Mouse (Mus musculus) large intestine, adult 2 months (tissue): Measurements from ENCODE around the gene Olfr902. TPM values are rescaled to one million over a fixed set of nuclear protein-coding genes. Genes with fewer than 3 reads are reported as not detected.
"Not testable (repeated sequence)": the region's sequence is repeated elsewhere in the genome, so short reads cannot be mapped to it uniquely, and the experiment has no call there.

Experiments
- DNase-seq: peaks from one replicate; pipeline ENCODE4 v3.0.0-alpha.2; 2012; ENCODE audit warnings: low read depth, low spot score
- WGBS: fragments of 180-500 bp; shearing (Covaris S2); methylation state at CpG from one replicate; pipeline ENCODE4 v1.1.7; 2018; 5-methylcytosine and 5-hydroxymethylcytosine counted together
- polyA plus RNA-seq: library from polyadenylated mRNA; depleted of rRNA; stranded (reverse); fragments of >200 nt; gene quantifications from 2 replicates; pipeline ENCODE4 v1.2.3, GENCODE M21; 2012; rRNA removed

Olfr902 gene
- not detected in 2 replicates for polyA plus RNA-seq

DNA sequence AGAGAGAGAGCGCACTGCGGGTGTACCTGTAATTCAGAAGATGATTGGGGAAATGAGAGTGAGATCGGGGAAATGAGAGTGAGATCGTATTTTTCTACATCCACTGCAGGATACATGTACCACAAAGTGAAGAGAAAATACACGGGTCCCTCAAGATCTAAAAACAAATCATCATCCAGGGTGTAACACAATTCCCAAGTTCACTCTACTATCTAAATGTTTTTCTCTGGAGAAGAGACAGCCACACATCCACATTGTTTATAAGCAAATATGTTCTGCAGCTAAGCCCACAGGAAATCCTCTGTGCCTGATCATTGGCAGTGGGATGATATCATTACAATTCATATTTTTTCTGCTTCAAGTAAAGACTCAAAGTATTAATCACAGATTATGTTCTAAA lies at the start of gene Olfr902:
Gene Olfr902, plus strand, starts transcription at position 301 of the 400 bp plus-strand sequence.
- 89% methylated on average over 5 of the region's 5 CpGs for WGBS
- DNase-seq = no peak

DNA sequence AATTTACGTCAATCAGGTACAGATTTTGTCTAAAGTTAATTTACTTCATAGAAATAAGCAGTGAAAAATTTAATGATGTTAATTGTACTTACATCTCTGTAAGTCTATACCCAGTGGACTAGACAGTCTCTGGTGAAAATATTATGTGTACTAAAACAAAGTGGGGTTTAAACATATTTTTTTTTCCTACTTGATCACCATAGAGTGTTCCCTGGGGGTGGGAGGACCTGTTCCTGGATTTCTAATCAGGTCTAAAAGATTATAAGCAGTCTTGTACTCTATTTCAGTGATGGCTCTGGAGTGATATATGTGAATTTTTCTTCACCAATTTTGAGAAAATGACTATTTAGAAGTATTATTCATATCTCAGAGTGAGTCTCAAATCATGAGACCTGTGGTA lies 46.1 kb upstream of the Olfr902 start, which contains the start of gene Olfr147:
Gene Olfr147, plus strand, starts transcription at position 301 of the 400 bp plus-strand sequence.
- WGBS = 83% methylated on average over 1 of the region's 1 CpGs

DNA sequence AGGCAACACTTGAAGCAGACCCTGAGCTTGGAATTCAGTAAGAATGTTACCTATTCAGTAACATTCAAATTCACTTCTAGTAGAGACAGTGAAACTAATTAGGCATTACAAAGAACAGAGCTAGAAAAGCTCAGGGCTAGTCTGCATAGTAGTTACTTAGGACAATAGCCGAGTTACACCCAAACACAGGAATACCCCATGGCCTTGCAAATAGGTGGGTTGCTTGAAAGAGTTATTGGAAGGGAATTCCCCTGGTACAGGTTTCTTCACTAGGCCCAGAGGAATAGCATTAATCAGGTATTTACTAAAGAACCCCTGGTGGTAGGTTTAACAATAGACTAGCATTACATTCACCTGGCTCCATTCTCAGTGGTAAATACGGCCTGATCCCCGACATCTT lies 40.0 kb upstream of the Olfr902 start:
- not testable (repeated sequence) for DNase-seq
- 90% methylated on average over 3 of the region's 3 CpGs for WGBS

More for the DNA sequence above, 46.1 kb upstream of the Olfr902 start, which contains the start of gene Olfr147:
- no peak for DNase-seq

DNA sequence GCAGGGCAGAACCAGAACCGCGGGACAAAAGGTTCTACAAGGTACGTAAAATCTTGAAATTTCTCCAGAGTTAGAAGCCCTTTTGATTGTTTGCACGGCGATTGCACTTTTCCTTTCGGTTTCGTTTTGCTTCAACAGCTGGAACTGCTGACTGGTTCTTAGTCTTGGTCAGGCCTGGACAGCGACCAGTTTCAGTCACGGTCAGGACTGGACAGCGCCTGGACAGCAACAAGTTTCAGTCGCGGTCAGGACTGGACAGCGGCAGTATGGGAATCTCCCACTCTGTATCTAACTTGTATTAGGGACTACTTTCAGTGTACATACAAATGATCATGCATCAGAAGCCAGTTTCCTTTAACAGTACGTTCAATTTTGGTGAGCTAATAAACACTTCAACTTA lies 34.0 kb upstream of the Olfr902 start:
- not testable (repeated sequence) for DNase-seq
- WGBS = 91% methylated on average over 14 of the region's 14 CpGs

DNA sequence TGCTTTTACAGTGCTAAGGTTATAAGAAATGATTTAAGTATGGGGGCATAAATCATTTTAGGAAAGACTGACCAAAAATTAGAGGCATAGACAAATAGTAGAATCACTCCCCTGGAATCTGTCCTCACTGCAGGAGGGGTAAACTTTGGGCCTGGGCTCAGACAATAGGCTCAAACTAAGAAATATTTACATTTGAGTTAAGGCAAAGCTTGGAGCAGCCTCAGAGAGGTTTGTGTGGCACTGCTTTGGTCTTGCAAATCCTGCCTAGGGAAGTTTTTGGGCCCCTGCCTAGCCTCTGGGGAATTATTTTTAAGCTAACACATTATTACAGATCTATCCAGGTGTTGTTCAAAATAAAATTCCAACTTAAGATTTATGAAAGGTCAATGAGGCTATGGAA lies 23.7 kb upstream of the Olfr902 start:
- DNase-seq = no peak

DNA sequence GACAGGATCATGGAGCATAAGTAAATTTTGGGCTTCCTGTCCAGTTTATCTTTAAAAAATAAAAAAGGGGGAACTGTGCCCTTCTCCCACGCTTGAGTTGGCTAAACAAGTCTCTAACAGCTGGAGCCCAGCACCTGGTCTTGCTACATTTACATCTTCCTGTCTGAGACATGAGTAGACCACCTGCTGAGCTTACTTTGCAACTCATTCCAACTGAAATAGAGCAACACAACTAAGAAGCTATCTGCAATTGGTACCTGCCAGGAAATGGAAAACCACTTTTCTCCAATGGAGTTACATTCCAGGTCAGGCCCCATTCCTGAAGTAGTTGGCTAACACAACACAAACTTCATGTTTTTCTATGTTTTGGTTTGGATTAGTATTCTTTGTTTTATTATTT lies 20.4 kb upstream of the Olfr902 start:
- DNase-seq = no peak
- WGBS = 29% methylated on average over 1 of the region's 1 CpGs

DNA sequence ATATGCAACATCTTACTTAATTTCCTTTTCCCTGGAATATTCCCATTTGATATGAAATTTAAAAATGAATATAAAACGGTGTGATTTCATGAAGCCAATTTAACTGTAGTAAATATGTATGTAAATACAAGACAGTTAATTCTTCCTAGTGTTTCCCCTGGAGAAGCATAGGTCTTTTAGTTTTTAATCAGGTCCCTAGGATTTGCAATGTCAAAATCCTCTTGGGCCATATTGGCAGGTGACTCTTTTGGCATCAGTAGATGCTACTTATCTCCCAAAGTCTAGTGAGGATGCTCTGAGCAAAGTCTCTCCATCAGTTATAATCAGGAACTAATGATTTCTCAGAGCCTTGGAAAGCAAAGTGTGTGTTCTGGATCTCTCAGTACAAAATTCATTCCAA lies 18.3 kb upstream of the Olfr902 start, which contains the start of gene Olfr901:
Gene Olfr901, plus strand, starts transcription at position 301 of the 400 bp plus-strand sequence.
- 98% methylated on average over 1 of the region's 1 CpGs for WGBS
- no peak for DNase-seq

DNA sequence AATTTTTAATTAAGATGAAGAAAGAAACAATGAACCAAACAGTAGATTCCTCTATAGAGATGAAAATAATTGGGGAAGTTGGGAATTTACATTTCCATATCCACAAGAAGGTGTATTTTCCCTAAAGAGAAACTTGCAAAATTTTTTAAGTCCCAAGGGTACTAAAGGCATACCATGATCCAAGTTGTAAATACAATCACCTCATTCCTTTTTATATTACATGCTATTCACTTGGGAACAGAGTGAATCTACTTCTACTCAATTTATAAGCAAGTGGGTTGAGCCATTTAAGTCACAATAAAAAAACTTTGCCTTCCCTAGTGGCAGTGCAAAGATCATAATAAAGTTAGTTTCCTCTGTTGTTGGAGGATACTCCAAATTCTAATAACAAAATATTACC lies 15.4 kb downstream of the Olfr902 start, which contains the start of gene Olfr904:
Gene Olfr904, plus strand, starts transcription at position 301 of the 400 bp plus-strand sequence.
- DNase-seq = no peak

DNA sequence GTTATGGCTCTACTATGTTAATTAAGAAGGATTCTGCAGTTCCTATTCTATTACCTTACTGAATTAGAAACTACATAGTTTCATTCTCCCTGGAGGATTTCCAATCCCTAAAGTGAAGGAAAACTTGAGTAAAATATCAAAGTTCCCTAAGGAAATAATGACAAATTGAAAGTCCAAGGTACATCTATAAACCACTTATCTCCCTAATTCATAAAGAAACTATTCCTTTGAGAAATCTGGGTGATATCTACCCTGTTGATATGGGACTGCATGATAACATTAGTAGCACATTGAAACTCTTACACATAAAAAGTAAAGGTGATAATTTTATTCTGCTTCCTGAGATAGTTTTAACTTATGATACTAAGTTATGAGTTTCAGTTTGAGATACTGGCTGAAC lies 23.4 kb downstream of the Olfr902 start, which contains the start of gene Olfr905:
Gene Olfr905, plus strand, starts transcription at position 301 of the 400 bp plus-strand sequence.
- DNase-seq = no peak

DNA sequence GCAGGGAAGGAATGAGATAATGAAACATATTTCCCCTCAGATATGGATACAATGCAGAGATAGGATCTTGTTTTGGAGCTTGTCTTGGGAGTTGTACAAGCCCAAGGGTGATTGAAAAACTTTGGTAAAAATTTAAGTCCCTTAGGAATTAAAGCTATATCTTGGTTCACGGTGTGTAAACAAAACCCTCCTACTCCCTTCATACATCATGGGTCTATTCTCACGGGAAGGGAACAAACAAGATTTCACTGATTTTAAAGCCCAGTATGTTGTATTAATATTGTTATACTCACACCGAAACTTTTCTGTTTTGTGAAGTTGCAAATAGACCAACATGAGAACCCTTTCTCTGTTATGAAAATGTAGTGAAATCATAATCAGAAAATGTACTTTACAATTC lies 39.3 kb downstream of the Olfr902 start, which contains the start of gene Olfr906:
Gene Olfr906, plus strand, starts transcription at position 301 of the 400 bp plus-strand sequence.
- no peak for DNase-seq
- 76% methylated on average over 3 of the region's 3 CpGs for WGBS

DNA sequence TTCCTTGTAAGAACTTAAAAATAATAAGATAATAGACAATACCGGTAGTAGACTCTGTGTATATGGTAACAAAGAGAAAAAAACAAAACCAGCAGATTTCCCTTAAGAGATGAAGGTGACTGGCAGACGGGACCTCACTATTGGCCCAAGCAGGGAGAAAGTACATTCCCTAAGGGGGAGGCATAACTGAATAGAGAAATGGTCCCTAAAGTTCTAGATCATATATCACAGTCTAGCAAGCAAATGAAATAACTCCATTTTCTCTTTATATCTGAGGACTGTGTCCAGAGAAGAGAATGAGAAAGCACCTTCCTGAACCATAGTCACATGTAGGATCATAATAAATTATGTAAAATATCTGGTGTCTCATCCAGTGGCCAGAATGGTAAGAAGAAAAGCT lies 48.0 kb downstream of the Olfr902 start, which contains the start of gene Olfr907:
Gene Olfr907, plus strand, starts transcription at position 301 of the 400 bp plus-strand sequence.
- DNase-seq = no peak
- 77% methylated on average over 2 of the region's 2 CpGs for WGBS

Other genes with a start within 250 kb of the Olfr902 start
- gene Olfr893, start 239.3 kb upstream of the Olfr902 start, polyA plus RNA-seq = not detected in 2 replicates
- not detected in 2 replicates for gene Olfr894, start 229.6 kb upstream of the Olfr902 start, polyA plus RNA-seq
- gene Olfr143, start 194.9 kb upstream of the Olfr902 start, polyA plus RNA-seq = not detected in 2 replicates
- gene Olfr895, start 179.8 kb upstream of the Olfr902 start, polyA plus RNA-seq = not detected in 2 replicates
- gene Olfr896-ps1, start 156.5 kb upstream of the Olfr902 start, polyA plus RNA-seq = not detected in 2 replicates
- gene Olfr25, start 118.6 kb upstream of the Olfr902 start, polyA plus RNA-seq = not detected in 2 replicates
- not detected in 2 replicates for gene Olfr898, start 99.2 kb upstream of the Olfr902 start, polyA plus RNA-seq
- gene Olfr250, start 80.8 kb upstream of the Olfr902 start, polyA plus RNA-seq = not detected in 2 replicates
- not detected in 2 replicates for gene Olfr251, start 70.6 kb upstream of the Olfr902 start, polyA plus RNA-seq
- gene Olfr147, start 46.0 kb upstream of the Olfr902 start, polyA plus RNA-seq = not detected in 2 replicates
- not detected in 2 replicates for gene Olfr901, start 18.2 kb upstream of the Olfr902 start, polyA plus RNA-seq
- not detected in 2 replicates for gene Olfr904, start 15.5 kb downstream of the Olfr902 start, polyA plus RNA-seq
- not detected in 2 replicates for gene Olfr905, start 23.5 kb downstream of the Olfr902 start, polyA plus RNA-seq
- not detected in 2 replicates for gene Olfr906, start 39.4 kb downstream of the Olfr902 start, polyA plus RNA-seq
- gene Olfr907, start 48.1 kb downstream of the Olfr902 start, polyA plus RNA-seq = not detected in 2 replicates
- not detected in 2 replicates for gene Olfr911-ps1, start 73.9 kb downstream of the Olfr902 start, polyA plus RNA-seq
- gene Olfr910, start 90.2 kb downstream of the Olfr902 start, polyA plus RNA-seq = not detected in 2 replicates
- not detected in 2 replicates for gene Olfr912, start 132.5 kb downstream of the Olfr902 start, polyA plus RNA-seq
- gene Olfr913, start 145.1 kb downstream of the Olfr902 start, polyA plus RNA-seq = not detected in 2 replicates
- not detected in 2 replicates for gene Olfr914, start 157.4 kb downstream of the Olfr902 start, polyA plus RNA-seq
- gene Olfr916, start 212.2 kb downstream of the Olfr902 start, polyA plus RNA-seq = not detected in 2 replicates
- not detected in 2 replicates for gene Olfr917, start 218.2 kb downstream of the Olfr902 start, polyA plus RNA-seq
- gene Olfr918, start 226.9 kb downstream of the Olfr902 start, polyA plus RNA-seq = not detected in 2 replicates